Mouse (Mus musculus): ENCODE results near the gene E2f4. TPM values are rescaled to one million over a fixed set of nuclear protein-coding genes. Genes with fewer than 3 reads are reported as not detected.
"Not testable (repeated sequence)": the region's sequence is repeated elsewhere in the genome, so short reads cannot be mapped to it uniquely, and the experiment has no call there.

Gene E2f4
- polyA plus RNA-seq, 1 experiment from 2014 or later, result 80.4 TPM

DNA sequence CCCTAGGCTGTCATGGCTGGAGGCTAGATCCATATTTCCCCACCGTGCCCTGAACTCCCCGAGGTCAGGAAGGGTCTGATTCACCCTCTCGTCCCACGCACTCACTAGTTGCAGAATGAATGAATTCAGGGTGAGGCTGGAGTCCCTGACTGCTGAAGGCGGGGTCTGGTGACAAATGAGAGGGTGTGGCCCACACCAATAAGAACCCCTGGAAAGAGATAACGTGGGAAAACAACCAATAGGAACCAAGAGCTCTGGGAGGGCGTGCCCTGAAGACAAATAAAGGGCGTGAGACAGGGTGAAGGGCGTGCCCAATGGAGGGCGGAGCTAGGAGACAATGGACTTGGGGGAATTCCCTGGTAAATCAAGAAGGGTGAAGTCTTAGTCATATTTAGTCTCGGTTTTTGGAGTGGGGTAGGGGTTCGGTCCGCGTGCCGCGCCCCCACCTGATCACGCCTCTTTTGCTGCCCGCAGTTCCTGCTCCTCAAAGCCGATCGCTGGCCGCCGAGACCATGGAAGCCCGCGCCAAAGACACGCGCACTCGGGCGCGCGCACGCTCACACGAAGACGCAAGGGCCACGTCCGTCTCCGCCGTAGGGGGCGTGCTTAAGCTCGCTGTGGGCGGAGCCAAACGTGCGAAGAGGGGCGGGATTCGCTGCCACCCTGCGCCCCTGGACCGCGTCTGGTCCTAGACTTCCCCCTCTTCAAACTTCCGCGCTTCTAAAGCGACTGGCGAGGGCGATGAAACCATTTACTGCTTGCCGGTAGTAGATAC lies 8.3 kb upstream of the E2f4 start:
- Histone ChIP-seq H3K27me3 (replicated peaks) (peaks cover 10% of the 10 kb centered on the region), H3K4me3 (replicated peaks) (peak overlapping the region; percentile 57), H3K27ac (peak overlapping the region; percentile 91), H3K4me2 (peak overlapping the region; percentile 84), H3K36me3 (no peaks in the 10 kb centered on the region), H3K9ac (peak overlapping the region; percentile 34; the same call in 1 of the 2 replicates), H3K4me1 (peaks cover 23% of the 10 kb centered on the region), H3K9me3 (no peaks in the 10 kb centered on the region)
- ATAC-seq (ENCODE audit: insufficient read depth, low FRiP score, low read depth), result peak; percentile 89
- under 1% methylated on average over 53 of the region's 53 CpGs for WGBS

DNA sequence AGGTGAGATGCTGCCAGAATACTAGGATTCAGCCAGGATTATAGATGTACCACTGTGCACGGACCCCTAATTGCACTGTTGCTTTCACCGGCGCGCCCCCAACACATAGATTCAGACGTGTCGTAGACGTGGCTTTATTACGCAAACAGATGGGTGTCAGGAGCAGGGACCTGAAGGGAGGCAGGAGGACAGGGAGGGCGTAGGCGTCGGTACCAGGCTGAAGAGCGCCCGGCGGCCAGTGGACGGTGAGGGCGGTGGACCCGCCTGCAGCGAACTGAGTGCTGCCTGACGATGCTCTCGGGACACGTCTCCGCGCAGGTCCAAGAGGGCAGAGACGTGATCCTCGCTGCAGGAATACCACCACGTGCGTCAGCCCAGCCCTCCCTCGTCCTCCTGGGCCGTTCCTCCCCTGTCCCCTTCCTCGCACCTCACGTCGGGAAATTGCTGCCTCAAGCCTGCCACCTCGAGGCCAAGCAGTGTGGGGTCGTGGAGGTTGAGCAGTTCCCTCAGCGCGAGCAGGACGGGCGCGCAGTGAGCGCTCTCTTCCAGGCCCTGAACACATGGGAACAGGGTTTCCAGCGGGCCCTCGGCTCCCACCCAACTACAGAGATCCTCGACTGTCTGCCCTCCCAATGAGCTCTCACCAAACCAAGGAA lies 7.5 kb upstream of the E2f4 start, which contains the start of gene 4931428F04Rik:
4931428F04Rik (minus strand) TSS at position 60 of the 656 bp plus-strand sequence.
- peak within 1 kb of the TSS; percentile 84 for H3K4me2 ChIP-seq
- WGBS, result 3% methylated on average over 43 of the region's 43 CpGs
- H3K4me1 ChIP-seq, result peaks cover 23% of the 10 kb centered on the region
- peak within 1 kb of the TSS; percentile 57 for H3K4me3 ChIP-seq (replicated peaks)
- H3K9me3 ChIP-seq, result no peaks in the 10 kb centered on the region
- H3K36me3 ChIP-seq, result no peaks in the 10 kb centered on the region
- 0 out of 2 replicates have a peak, but pooled peaks have one; percentile 6 for ATAC-seq (ENCODE audit: insufficient read depth, low FRiP score, low read depth)
- peaks cover 10% of the 10 kb centered on the region for H3K27me3 ChIP-seq (replicated peaks)
- peak within 1 kb of the TSS; percentile 91 for H3K27ac ChIP-seq
- peak within 1 kb of the TSS; percentile 34; the same call in 1 of the 2 replicates for H3K9ac ChIP-seq

DNA sequence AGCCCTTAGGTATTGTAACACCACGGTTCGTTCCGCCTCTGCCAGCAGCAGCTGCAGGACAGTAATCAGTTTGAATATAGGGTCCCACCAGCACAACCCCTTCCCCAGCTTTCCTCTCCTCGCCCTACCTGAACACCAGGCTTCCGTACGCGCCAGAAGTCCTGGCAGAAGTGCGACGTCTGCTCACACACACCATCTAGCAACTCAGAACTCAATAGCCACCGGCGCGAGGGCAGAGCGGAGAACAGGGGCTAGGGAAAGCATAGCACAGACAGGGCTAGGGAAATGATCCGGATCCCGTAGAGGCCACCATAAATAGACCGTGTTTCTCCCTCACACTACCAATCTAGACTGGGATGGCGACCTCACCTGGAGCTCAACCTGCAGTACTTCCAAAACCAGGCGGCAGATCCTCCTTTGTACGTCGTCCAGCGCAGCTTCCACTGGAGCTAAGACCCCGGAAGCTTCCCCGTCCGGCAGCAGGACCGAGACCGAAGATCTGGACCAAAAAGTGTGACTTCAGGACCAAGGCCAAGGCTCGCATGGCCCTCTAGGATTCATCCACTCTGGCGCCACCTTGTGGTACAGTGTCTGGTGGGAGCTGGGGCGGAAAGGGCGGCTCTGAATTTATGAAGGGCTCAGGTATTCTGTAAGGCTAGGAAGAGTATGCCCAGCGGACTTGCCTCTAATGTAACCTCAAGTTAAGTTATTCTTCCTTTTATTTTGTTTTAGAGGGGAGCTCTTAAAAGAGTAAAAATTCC lies 6.7 kb upstream of the E2f4 start:
- peak overlapping the region; percentile 84 for H3K4me2 ChIP-seq

GRCm38 (mm10) chr8:105291364-105291763 lies 6.1 kb upstream of the E2f4 start:
- 79% methylated on average over 8 of the region's 8 CpGs for WGBS
- H3K4me3 ChIP-seq (replicated peaks); H3K9me3 ChIP-seq; H3K36me3 ChIP-seq; ATAC-seq (ENCODE audit: insufficient read depth, low FRiP score, low read depth); H3K9ac ChIP-seq; H3K27ac ChIP-seq; H3K4me2 ChIP-seq: not testable (repeated sequence)
- Histone ChIP-seq H3K4me1 (peaks cover 23% of the 10 kb centered on the region), H3K27me3 (replicated peaks) (peaks cover 10% of the 10 kb centered on the region)

More for the DNA sequence above, 6.7 kb upstream of the E2f4 start:
- Histone ChIP-seq H3K9ac (no peak overlapping the region), H3K27ac (no peak overlapping the region), H3K4me1 (peaks cover 23% of the 10 kb centered on the region), H3K36me3 (no peaks in the 10 kb centered on the region), H3K9me3 (no peaks in the 10 kb centered on the region), H3K4me3 (replicated peaks) (peak overlapping the region; percentile 19; the same call in 1 of the 2 replicates), H3K27me3 (replicated peaks) (peaks cover 10% of the 10 kb centered on the region)
- ATAC-seq (ENCODE audit: insufficient read depth, low FRiP score, low read depth), result no peak
- WGBS, result 8% methylated on average over 31 of the region's 31 CpGs

- 61% methylated on average over 3 of the region's 3 CpGs for WGBS
- not testable (repeated sequence) for H3K4me2 ChIP-seq; H3K9ac ChIP-seq; ATAC-seq (ENCODE audit: insufficient read depth, low FRiP score, low read depth); H3K9me3 ChIP-seq; H3K4me3 ChIP-seq (replicated peaks); H3K36me3 ChIP-seq; H3K27ac ChIP-seq
- Histone ChIP-seq H3K4me1 (peaks cover 23% of the 10 kb centered on the region), H3K27me3 (replicated peaks) (peaks cover 10% of the 10 kb centered on the region)
Observed at GRCm38 (mm10) chr8:105291802-105292201, 5.7 kb upstream of the E2f4 start.

DNA sequence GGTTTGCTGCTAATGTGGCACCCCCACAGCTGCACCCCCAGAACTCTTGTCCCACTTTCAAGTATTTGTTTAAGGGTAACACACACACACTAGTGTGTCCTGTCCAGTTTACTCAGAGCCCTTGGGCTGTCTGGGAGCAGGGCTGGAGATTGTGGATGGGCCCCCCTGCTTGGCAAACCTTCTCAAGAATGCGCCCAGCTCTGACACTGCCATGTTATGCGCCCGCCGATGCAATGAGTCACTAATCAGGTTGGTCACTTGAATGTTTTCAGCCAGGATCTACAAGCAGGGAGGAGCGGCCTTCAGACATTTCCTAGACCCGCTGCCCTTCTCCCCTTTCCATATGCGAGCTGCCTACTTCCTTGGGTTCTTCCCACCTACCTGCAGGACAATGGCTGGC lies 5.0 kb upstream of the E2f4 start:
- Histone ChIP-seq H3K4me1 (peaks cover 28% of the 10 kb centered on the region), H3K27me3 (replicated peaks) (peaks cover 10% of the 10 kb centered on the region), H3K4me2 (no peak overlapping the region), H3K4me3 (replicated peaks) (no peak overlapping the region), H3K9me3 (no peaks in the 10 kb centered on the region), H3K9ac (no peak overlapping the region), H3K27ac (no peak overlapping the region), H3K36me3 (no peaks in the 10 kb centered on the region)
- no peak for ATAC-seq (ENCODE audit: insufficient read depth, low FRiP score, low read depth)
- WGBS, result 78% methylated on average over 7 of the region's 7 CpGs

GRCm38 (mm10) chr8:105293405-105293804 lies 4.1 kb upstream of the E2f4 start:
- Histone ChIP-seq H3K9ac (no peak overlapping the region), H3K9me3 (no peaks in the 10 kb centered on the region), H3K4me3 (replicated peaks) (no peak overlapping the region), H3K27me3 (replicated peaks) (peaks cover 10% of the 10 kb centered on the region), H3K4me1 (peaks cover 27% of the 10 kb centered on the region), H3K36me3 (no peaks in the 10 kb centered on the region), H3K27ac (no peak overlapping the region), H3K4me2 (no peak overlapping the region)
- no peak for ATAC-seq (ENCODE audit: insufficient read depth, low FRiP score, low read depth)
- WGBS, result 70% methylated on average over 19 of the region's 19 CpGs

DNA sequence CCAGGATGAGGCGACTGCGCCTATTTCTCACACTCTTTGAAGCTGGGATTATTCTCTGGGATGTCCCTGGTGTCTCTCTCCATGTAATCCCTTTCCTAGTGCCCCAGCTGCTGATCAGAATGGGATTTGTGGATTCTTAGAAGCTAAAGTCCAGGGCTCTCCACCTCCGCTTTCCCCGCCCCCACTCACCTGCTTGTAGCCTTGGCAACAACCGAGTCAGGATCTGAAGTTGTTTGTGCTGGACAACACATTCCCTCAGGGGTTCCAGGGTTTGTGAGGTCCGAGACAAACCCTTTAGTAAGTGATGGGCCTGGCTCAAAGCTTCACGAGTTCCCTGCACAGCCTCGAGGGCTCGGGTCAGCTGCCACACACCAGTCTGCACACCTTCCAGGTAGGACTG lies 2.7 kb upstream of the E2f4 start:
- no peaks in the 10 kb centered on the region for H3K9me3 ChIP-seq
- no peak overlapping the region for H3K9ac ChIP-seq
- peaks cover 10% of the 10 kb centered on the region for H3K27me3 ChIP-seq (replicated peaks)
- ATAC-seq (ENCODE audit: insufficient read depth, low FRiP score, low read depth), result no peak
- H3K4me1 ChIP-seq, result peaks cover 30% of the 10 kb centered on the region
- peaks cover 1% of the 10 kb centered on the region for H3K36me3 ChIP-seq
- H3K4me3 ChIP-seq (replicated peaks), result peak overlapping the region; percentile 6; the same call in 1 of the 2 replicates
- no peak overlapping the region for H3K27ac ChIP-seq
- no peak overlapping the region for H3K4me2 ChIP-seq
- WGBS, result 65% methylated on average over 9 of the region's 9 CpGs

DNA sequence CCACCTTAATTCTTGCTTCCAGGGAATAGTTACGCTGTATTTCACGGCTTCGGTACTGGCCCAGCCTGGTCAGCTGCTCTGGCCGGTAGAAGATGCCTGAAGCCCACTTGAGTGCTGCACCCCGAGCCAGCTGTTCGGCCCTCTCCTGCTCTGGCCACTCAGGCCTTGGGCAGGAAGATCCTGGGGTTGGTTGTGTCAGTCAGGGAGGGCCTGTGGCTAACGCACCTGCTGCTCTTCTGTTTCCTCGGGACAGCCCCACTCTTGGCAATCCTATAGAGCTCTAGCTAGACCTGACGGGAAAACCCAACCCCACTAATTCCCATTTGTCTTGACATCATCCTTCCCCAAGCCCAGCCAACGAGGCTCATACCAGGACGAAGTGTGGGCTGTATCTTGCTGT lies 2.2 kb upstream of the E2f4 start:
- peak overlapping the region; percentile 6; the same call in 1 of the 2 replicates for H3K4me3 ChIP-seq (replicated peaks)
- peak overlapping the region; percentile 12; the same call in 1 of the 2 replicates for H3K4me2 ChIP-seq
- WGBS, result 68% methylated on average over 11 of the region's 11 CpGs
- no peaks in the 10 kb centered on the region for H3K9me3 ChIP-seq
- H3K27me3 ChIP-seq (replicated peaks), result peaks cover 6% of the 10 kb centered on the region
- H3K36me3 ChIP-seq, result peaks cover 6% of the 10 kb centered on the region
- ATAC-seq (ENCODE audit: insufficient read depth, low FRiP score, low read depth), result no peak
- H3K4me1 ChIP-seq, result peaks cover 27% of the 10 kb centered on the region
- peak overlapping the region; percentile 11; the same call in 1 of the 2 replicates for H3K27ac ChIP-seq
- no peak overlapping the region for H3K9ac ChIP-seq

DNA sequence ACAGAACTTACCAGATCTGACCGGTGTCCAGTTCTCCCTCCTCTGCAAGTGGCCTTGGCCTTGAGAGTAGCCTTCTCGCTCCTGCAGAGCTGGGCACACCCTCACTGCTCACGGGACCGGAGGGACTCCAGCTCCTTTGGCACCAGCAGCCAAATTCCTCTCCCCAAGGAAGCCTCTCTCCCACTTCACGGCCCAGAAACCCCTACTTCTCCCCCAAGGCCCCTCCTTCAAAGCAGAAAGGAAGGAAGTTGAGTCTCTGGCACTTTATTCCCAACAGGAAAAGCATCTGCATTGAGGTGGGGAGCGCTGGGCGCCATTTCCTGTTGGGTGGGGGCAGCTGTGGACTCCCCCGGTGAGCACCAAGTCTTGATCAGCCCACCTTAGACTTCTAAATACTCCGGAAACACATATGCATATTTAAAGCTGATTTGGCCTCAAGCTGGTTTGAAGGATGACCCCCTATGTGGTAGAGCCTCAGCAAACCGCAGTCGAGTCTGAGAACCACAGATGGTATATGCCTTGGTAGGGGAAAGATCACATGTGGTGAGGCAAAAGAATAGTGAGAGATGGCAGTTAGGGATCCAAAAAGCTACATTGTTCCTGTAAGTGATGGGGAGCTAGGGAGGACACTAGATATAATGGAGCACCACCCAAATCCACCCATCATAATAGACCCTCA lies 1.4 kb upstream of the E2f4 start, which contains the start of gene Exoc3l:
Exoc3l (minus strand) TSS at position 207 of the 679 bp plus-strand sequence.
- H3K27ac ChIP-seq, result peak within 1 kb of the TSS; percentile 11; the same call in 1 of the 2 replicates
- no peak within 1 kb of the TSS for H3K9ac ChIP-seq
- H3K4me3 ChIP-seq (replicated peaks), result peak within 1 kb of the TSS; percentile 80
- peaks cover 13% of the 10 kb centered on the region for H3K36me3 ChIP-seq
- peak within 1 kb of the TSS; percentile 72 for H3K4me2 ChIP-seq
- ATAC-seq (ENCODE audit: insufficient read depth, low FRiP score, low read depth), result no peak
- 54% methylated on average over 11 of the region's 11 CpGs for WGBS
- no peaks in the 10 kb centered on the region for H3K9me3 ChIP-seq
- H3K27me3 ChIP-seq (replicated peaks), result no peaks in the 10 kb centered on the region
- H3K4me1 ChIP-seq, result peaks cover 20% of the 10 kb centered on the region

All from stomach, embryonic 15.5 days (tissue).